Mouse (Mus musculus) spleen, adult 2 months (tissue): ENCODE measurements around the gene Cltc.

Experiments used
- CTCF ChIP-seq: fragments of 200-500 bp; IDR thresholded peaks from 2 replicates; pipeline ENCODE4 v1.5.1; 2011; ENCODE audit warnings: mild to moderate bottlenecking, inconsistent platforms; ENCODE audit not compliant: insufficient read depth, insufficient read length, insufficient replicate concordance; ENCODE audit errors: extremely low read depth
- POLR2A ChIP-seq: fragments of 200-500 bp; IDR thresholded peaks from 2 replicates; pipeline ENCODE4 v1.6.1; 2011; ENCODE audit warnings: low read depth, low read length, inconsistent platforms

DNA sequence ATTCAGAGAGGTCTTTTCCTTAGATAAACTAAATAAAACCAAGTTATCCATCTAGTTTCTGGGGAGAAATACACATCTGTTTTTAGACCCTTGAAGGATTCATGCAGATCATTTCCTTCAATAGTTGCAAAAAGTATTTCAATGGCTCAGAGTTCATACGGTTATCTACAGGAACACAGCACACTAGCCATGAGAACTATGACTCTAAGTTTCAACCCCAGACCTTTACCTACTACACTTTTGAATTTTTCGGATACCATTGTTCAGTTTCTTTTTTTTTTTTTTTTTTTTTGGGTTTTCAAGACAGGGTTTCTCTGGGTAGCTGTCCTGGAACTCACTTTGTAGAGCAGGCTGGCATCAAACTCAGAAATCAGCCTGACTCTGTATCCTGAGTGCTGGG is 17.9 kb downstream of the Cltc start:
- TF ChIP-seq CTCF (no peak), POLR2A (no peak)
